Mouse (Mus musculus): ENCODE data around the gene Kdm5a.

Gene Kdm5a

GRCm38 (mm10) chr6:120442171-120442749, 78.3 kb downstream of the Kdm5a start:
- peak; percentile 66 for DNase-seq

- peak; percentile 58 for DNase-seq
Measured at GRCm38 (mm10) chr6:120443363-120444355, 79.7 kb downstream of the Kdm5a start.

GRCm38 (mm10) chr6:120450208-120450607, 86.3 kb downstream of the Kdm5a start:
- DNase-seq = peak; percentile 7

- peak; percentile 90 for DNase-seq
Measured at GRCm38 (mm10) chr6:120452384-120453102, 88.6 kb downstream of the Kdm5a start.

GRCm38 (mm10) chr6:120453103-120453445, 89.2 kb downstream of the Kdm5a start:
- DNase-seq = peak; percentile 67

GRCm38 (mm10) chr6:120453556-120453955, 89.6 kb downstream of the Kdm5a start:
- DNase-seq = peak; percentile 40

- peak; percentile 94 for DNase-seq
Measured at GRCm38 (mm10) chr6:120454627-120455077, 90.7 kb downstream of the Kdm5a start.

- peak; percentile 43 for DNase-seq
Measured at GRCm38 (mm10) chr6:120457074-120457473, 93.2 kb downstream of the Kdm5a start.

GRCm38 (mm10) chr6:120457751-120458150, 93.8 kb downstream of the Kdm5a start:
- peak; percentile 55 for DNase-seq

- DNase-seq = peak; percentile 88
Measured at GRCm38 (mm10) chr6:120461217-120461616, 97.3 kb downstream of the Kdm5a start.

- no peak for DNase-seq
Measured at GRCm38 (mm10) chr6:120462251-120462650, 98.3 kb downstream of the Kdm5a start.

GRCm38 (mm10) chr6:120463086-120463871, 99.4 kb downstream of the Kdm5a start, which contains the start of gene Il17ra:
TSS of gene Il17ra (plus strand) at chr6:120463247.
- DNase-seq = peak; percentile 98

GRCm38 (mm10) chr6:120463884-120464283, 100.0 kb downstream of the Kdm5a start:
- peak; percentile 95 for DNase-seq

- peak; percentile 85 for DNase-seq
Measured at GRCm38 (mm10) chr6:120464406-120464939, 100.5 kb downstream of the Kdm5a start.

GRCm38 (mm10) chr6:120465393-120465792, 101.5 kb downstream of the Kdm5a start:
- peak; percentile 84 for DNase-seq

GRCm38 (mm10) chr6:120466609-120467329, 102.8 kb downstream of the Kdm5a start:
- DNase-seq = peak; percentile 96

- DNase-seq = no peak
Measured at GRCm38 (mm10) chr6:120468259-120468658, 104.3 kb downstream of the Kdm5a start.

- DNase-seq = no peak
Measured at GRCm38 (mm10) chr6:120469268-120469667, 105.3 kb downstream of the Kdm5a start.

- DNase-seq = no peak
Measured at GRCm38 (mm10) chr6:120469770-120470169, 105.8 kb downstream of the Kdm5a start.

- peak; percentile 95 for DNase-seq
Measured at GRCm38 (mm10) chr6:120470666-120471065, 106.7 kb downstream of the Kdm5a start.

- DNase-seq = peak; percentile 97
Measured at GRCm38 (mm10) chr6:120471991-120472441, 108.1 kb downstream of the Kdm5a start.

Measured in heart, adult 11 months (tissue).